11 mouse cellular contexts compared by ENCODE assay signal in the genomic region with DNA sequence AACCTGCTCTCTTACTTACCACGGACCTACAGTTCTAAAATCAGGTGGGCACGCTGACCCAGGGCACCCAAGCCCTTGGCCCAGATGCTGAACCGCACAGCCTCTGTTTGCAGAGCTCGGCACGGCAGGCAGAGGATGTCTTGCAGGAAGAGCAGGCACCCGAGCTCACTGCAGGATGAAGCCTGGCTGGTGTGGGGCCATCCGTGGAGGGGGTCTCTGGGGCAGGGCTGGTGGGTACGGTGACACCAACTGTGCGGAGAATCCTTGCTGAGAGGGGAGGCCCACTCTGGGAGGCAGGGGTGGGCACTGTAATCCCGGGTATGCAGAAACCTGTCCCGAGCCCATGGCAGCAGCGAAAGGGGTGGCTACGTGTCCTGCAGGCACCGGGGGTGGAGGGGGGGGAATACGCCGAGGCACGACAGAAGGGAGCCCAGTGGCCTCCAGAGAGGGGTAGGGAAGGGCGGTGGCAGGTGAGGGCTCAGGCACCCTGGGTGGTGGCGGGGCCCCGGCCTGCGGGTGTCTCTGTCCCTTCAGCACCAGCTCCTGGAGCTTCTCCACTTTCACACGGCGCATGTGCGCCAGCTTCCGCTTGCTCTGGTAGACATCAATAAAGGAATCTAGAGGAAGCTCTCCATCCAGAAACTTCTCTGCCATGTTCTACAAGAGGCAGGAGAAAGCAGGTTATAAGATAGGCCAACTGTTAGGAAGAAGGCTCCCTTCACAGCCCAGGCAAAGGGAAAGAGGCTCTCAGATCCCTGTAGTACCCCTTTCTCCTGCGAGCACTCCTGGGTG. TPM values are rescaled to one million over a fixed set of nuclear protein-coding genes. Genes with fewer than 3 reads are reported as not detected.
DNase-seq lines count a peak whose midpoint lies in the region; ATAC-seq and TF ChIP-seq lines count a peak whose summit lies in the region.
"Had no signal": no experiment of that assay in that cellular context is flagged by ENCODE, and none has a peak within 500 bp of the region (broad histone marks: within the 10 kb centered on the region; RNA-seq: fewer than 3 reads in every experiment).

No protein-coding gene starts in this region.

- H3K4me1 ChIP-seq in cerebellum, adult 2 months (ENCODE audit: control insufficient read depth, insufficient read depth, low read length) = peaks cover 41% of the 10 kb centered on the region
- peaks cover 54% of the 10 kb centered on the region for H3K4me1 ChIP-seq in heart, embryonic 15.5 days (replicated peaks)
- peaks cover 45% of the 10 kb centered on the region for H3K4me1 ChIP-seq in liver, adult 2 months (ENCODE audit: control insufficient read depth, insufficient read depth, low read length)
- H3K4me1 ChIP-seq in small intestine, adult 2 months (ENCODE audit: control insufficient read depth, insufficient read depth, insufficient read length, low read length) = peaks cover 63% of the 10 kb centered on the region

- WGBS in cerebellum, adult 2 months = 22% methylated on average over 26 of the region's 26 CpGs
- WGBS in heart, embryonic 15.5 days = 83% methylated on average over 26 of the region's 26 CpGs
- WGBS in liver, adult 2 months = 66% methylated on average over 26 of the region's 26 CpGs
- 78% methylated on average over 26 of the region's 26 CpGs for WGBS in small intestine, adult 2 months

- TF ChIP-seq POLR2A in cerebellum, adult 2 months (IDR thresholded peaks at IDR 0.05; ENCODE audit: borderline replicate concordance, insufficient read depth, low read length) = no peak
- TF ChIP-seq POLR2A in liver, adult 2 months (IDR thresholded peaks at IDR 0.05; ENCODE audit: extremely low read depth, insufficient read depth, low read length) = no peak
- TF ChIP-seq POLR2A in small intestine, adult 2 months (IDR thresholded peaks at IDR 0.05; ENCODE audit: low read depth, low read length) = no peak

- H3K9me3 ChIP-seq in heart, embryonic 15.5 days (replicated peaks) = no peaks in the 10 kb centered on the region
- H3K9me3 ChIP-seq: embryonic facial prominence, embryonic 10.5 days had no signal

- peaks cover 66% of the 10 kb centered on the region for H3K36me3 ChIP-seq in heart, embryonic 15.5 days
- peaks cover 2% of the 10 kb centered on the region; the same call in 1 of the 2 replicates for H3K36me3 ChIP-seq in liver, adult 2 months (ENCODE audit: control insufficient read depth, insufficient read depth, low read length)
- H3K36me3 ChIP-seq in small intestine, adult 2 months (ENCODE audit: control insufficient read depth, insufficient read depth, low read length) = peaks cover 56% of the 10 kb centered on the region

- H3K27me3 ChIP-seq in cerebellum, adult 2 months (ENCODE audit: control insufficient read depth, insufficient read depth, low read length) = no peaks in the 10 kb centered on the region
- H3K27me3 ChIP-seq in heart, embryonic 15.5 days = no peaks in the 10 kb centered on the region
- no peaks in the 10 kb centered on the region for H3K27me3 ChIP-seq in liver, adult 2 months (ENCODE audit: control insufficient read depth, insufficient read depth, low read length)
- H3K27me3 ChIP-seq in small intestine, adult 2 months (ENCODE audit: control insufficient read depth, insufficient read depth, low read length) = no peaks in the 10 kb centered on the region

- H3K9ac ChIP-seq in heart, embryonic 15.5 days = no peak overlapping the region
- H3K9ac ChIP-seq in liver, adult 2 months (ENCODE audit: low read depth, low read length) = no peak overlapping the region

- intact Hi-C loops in heart, postnatal 36 days (cut with DNase I) = no loop called here

- H3K79me2 ChIP-seq in liver, adult 2 months (ENCODE audit: control insufficient read depth, insufficient read depth, low read length) = peaks cover 4% of the 10 kb centered on the region; the same call in 1 of the 2 replicates

- H3K4me3 ChIP-seq in cerebellum, adult 2 months (replicated peaks; ENCODE audit: insufficient read depth, low read depth, low read length) = no peak overlapping the region
- no peak overlapping the region for H3K4me3 ChIP-seq in heart, embryonic 15.5 days
- no peak overlapping the region for H3K4me3 ChIP-seq in liver, adult 2 months (ENCODE audit: insufficient read depth, low read depth, low read length)
- H3K4me3 ChIP-seq in small intestine, adult 2 months (ENCODE audit: low read depth, low read length) = no peak overlapping the region
- H3K4me3 ChIP-seq: embryonic facial prominence, embryonic 10.5 days had no signal

- TF ChIP-seq CTCF in cerebellum, adult 2 months (IDR thresholded peaks at IDR 0.05; ENCODE audit: borderline replicate concordance, insufficient read depth, low read depth, low read length) = no peak
- TF ChIP-seq CTCF in liver, adult 2 months (IDR thresholded peaks at IDR 0.05; ENCODE audit: low read depth, low read length) = no peak
- no peak for TF ChIP-seq CTCF in small intestine, adult 2 months (IDR thresholded peaks at IDR 0.05; ENCODE audit: extremely low read depth, insufficient read length, insufficient replicate concordance, low read depth, low read length)

- no peak overlapping the region for H3K4me2 ChIP-seq in heart, embryonic 15.5 days

- ATAC-seq in cerebellum, adult (ENCODE audit: insufficient number of reproducible peaks, low FRiP score, low TSS enrichment) = no peak
- no peak for ATAC-seq in heart, embryonic 15.5 days (replicated peaks; ENCODE audit: insufficient number of reproducible peaks, insufficient read depth, low FRiP score, low read depth)

- DNase-seq in cerebellum, adult 2 months = no peak
- no peak for DNase-seq in heart, postnatal 36 days
- DNase-seq in liver, adult 2 months (ENCODE audit: extremely low read depth, low read depth, low spot score) = no peak
- DNase-seq in liver = no peak
- DNase-seq in layer of hippocampus, adult 9-10 months (ENCODE audit: low spot score) = no peak
- DNase-seq: retina, postnatal 1 day; thymus, adult 18-20 months had no signal

- H3K27ac ChIP-seq in cerebellum, adult 2 months (ENCODE audit: insufficient read depth, low read length) = peak overlapping the region; percentile 64
- 0 out of 2 replicates have a peak overlapping the region, but pooled peaks have one; percentile 45 for H3K27ac ChIP-seq in heart, embryonic 15.5 days
- H3K27ac ChIP-seq in liver, adult 2 months (replicated peaks; ENCODE audit: insufficient read depth, low read depth, low read length) = peak overlapping the region; percentile 65
- H3K27ac ChIP-seq in small intestine, adult 2 months (ENCODE audit: insufficient read depth, low read depth, low read length) = peak overlapping the region; percentile 71
- H3K27ac ChIP-seq: embryonic facial prominence, embryonic 10.5 days had no signal

RNA-seq across cellular contexts. Expression of a gene that starts 25.8 kb away (rescaled TPM):
- 41.7 and 47.5 TPM in 2 replicates for polyA plus RNA-seq in cerebellum, adult 2 months (2012; rRNA removed)
- polyA plus RNA-seq in heart, embryonic 15.5 days (2015; fragmentation: Nextera tagmentation; extraction: Ambion mirVana) = 49.9 and 56.0 TPM in 2 replicates
- total RNA-seq in heart, postnatal 36 days (2021) = 10 to 100 TPM; 19.6 to 25.0 TPM
- total RNA-seq in liver, adult 2 months (2014; rRNA removed) = 4.4 and 6.2 TPM in 2 replicates
- polyA plus RNA-seq in liver, adult 2 months (2012; rRNA removed) = 27.3 and 31.4 TPM in 2 replicates
- 35.9 and 55.6 TPM in 2 replicates for polyA plus RNA-seq in small intestine, adult 2 months (2012; rRNA removed)

RNA-seq across cellular contexts. Expression of a gene that starts 32.9 kb away (rescaled TPM):
- 41.8 and 42.4 TPM in 2 replicates for polyA plus RNA-seq in cerebellum, adult 2 months (2012; rRNA removed)
- 6.6 and 9.7 TPM in 2 replicates for polyA plus RNA-seq in heart, embryonic 15.5 days (2015; fragmentation: Nextera tagmentation; extraction: Ambion mirVana)
- 10 to 100 TPM in 1 of 2 experiments, 1 to 10 TPM in 1; 8.6 to 17.0 TPM for total RNA-seq in heart, postnatal 36 days (2021)
- 9.1 and 9.7 TPM in 2 replicates for total RNA-seq in liver, adult 2 months (2014; rRNA removed)
- polyA plus RNA-seq in liver, adult 2 months (2012; rRNA removed) = 9.2 and 11.5 TPM in 2 replicates
- polyA plus RNA-seq in small intestine, adult 2 months (2012; rRNA removed) = 30.3 and 40.9 TPM in 2 replicates
